Mouse (Mus musculus) embryo, embryonic 10 days (tissue): ENCODE measurements around the gene Gm20605.
"Not testable (repeated sequence)": the region's sequence is repeated elsewhere in the genome, so short reads cannot be mapped to it uniquely, and the experiment has no call there.

Source experiments
- DNase-seq: peaks from one replicate; pipeline ENCODE4 v3.0.0-alpha.2; 2015; ENCODE audit warnings: low spot score

Gene Gm20605

GRCm38 (mm10) chr5:137613076-137613475 lies 15.9 kb upstream of the Gm20605 start:
- DNase-seq: no peak

- DNase-seq: no peak
Measured at GRCm38 (mm10) chr5:137613550-137613949, 15.4 kb upstream of the Gm20605 start, which contains the start of gene Pcolce. Pcolce (minus strand) TSS chr5:137613784.

GRCm38 (mm10) chr5:137614921-137615320 lies 14.1 kb upstream of the Gm20605 start:
- not testable (repeated sequence) for DNase-seq

- DNase-seq: no peak
Measured at GRCm38 (mm10) chr5:137615347-137615746, 13.6 kb upstream of the Gm20605 start.

- DNase-seq: no peak
Measured at GRCm38 (mm10) chr5:137623937-137624530, 4.9 kb upstream of the Gm20605 start.

- no peak for DNase-seq
Measured at GRCm38 (mm10) chr5:137627991-137628390, 984 bp upstream of the Gm20605 start.

GRCm38 (mm10) chr5:137629306-137629721 lies 339 bp downstream of the Gm20605 start:
- peak; percentile 85 for DNase-seq

GRCm38 (mm10) chr5:137629906-137630545 lies 1.1 kb downstream of the Gm20605 start:
- DNase-seq: no peak

- peak; percentile 24 for DNase-seq
Measured at GRCm38 (mm10) chr5:137630602-137631001, 1.6 kb downstream of the Gm20605 start.

- DNase-seq: no peak
Measured at GRCm38 (mm10) chr5:137631171-137631570, 2.2 kb downstream of the Gm20605 start.

- no peak for DNase-seq
Measured at GRCm38 (mm10) chr5:137631591-137631990, 2.6 kb downstream of the Gm20605 start.

GRCm38 (mm10) chr5:137633397-137634084 lies 4.6 kb downstream of the Gm20605 start:
- no peak for DNase-seq

GRCm38 (mm10) chr5:137639472-137639871 lies 10.5 kb downstream of the Gm20605 start:
- DNase-seq: no peak

GRCm38 (mm10) chr5:137641054-137641453 lies 12.1 kb downstream of the Gm20605 start, which contains the start of gene Sap25:
Sap25 (plus strand) TSS chr5:137641334.
- no peak for DNase-seq

GRCm38 (mm10) chr5:137642886-137643285 lies 13.9 kb downstream of the Gm20605 start:
- DNase-seq: no peak

- DNase-seq: no peak
Measured at GRCm38 (mm10) chr5:137644484-137644883, 15.5 kb downstream of the Gm20605 start.

- peak; percentile 57 for DNase-seq
Measured at GRCm38 (mm10) chr5:137645091-137645651, 16.2 kb downstream of the Gm20605 start.

- peak; percentile 41 for DNase-seq
Measured at GRCm38 (mm10) chr5:137645652-137646091, 16.7 kb downstream of the Gm20605 start, which contains the start of gene Irs3. Irs3 (minus strand) TSS chr5:137645714.

GRCm38 (mm10) chr5:137647827-137648601 lies 19.0 kb downstream of the Gm20605 start:
- no peak for DNase-seq

GRCm38 (mm10) chr5:137649251-137649650 lies 20.3 kb downstream of the Gm20605 start:
- DNase-seq: no peak

GRCm38 (mm10) chr5:137649669-137650571 lies 20.9 kb downstream of the Gm20605 start:
- DNase-seq: peak; percentile 29
